Mouse (Mus musculus): ENCODE measurements around the gene Cgrrf1.

DNA sequence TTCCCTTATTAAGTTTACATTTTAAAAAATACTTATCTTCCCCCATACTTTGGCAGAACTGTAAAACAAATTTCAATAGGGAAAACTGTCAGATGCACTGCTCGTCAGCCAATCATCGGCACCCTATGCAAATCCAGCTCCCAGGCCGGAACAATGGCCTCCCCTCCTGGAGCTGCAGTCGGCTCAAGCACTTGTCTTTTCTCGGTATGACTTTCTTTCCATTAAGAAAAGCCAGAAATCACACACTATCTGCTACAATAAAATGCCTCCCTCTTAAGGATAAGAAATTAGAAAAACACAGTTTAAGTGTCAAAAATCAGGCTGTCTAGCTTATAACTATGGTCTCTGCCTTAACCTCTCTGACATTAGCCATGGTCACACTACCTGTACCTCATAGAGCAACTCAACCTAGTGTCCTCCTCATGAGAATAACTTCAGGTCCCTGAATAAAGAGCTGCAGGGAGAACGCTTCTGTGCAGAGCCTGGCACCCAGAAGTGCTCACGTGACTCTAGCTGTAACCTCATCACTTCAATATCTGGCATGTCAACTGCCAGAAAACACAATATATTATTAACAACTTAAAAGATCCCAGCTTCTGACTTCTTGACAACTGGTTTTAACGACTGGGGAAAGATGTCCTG lies 49.6 kb upstream of the Cgrrf1 start:
- TF ChIP-seq CTCF (IDR thresholded peaks at IDR 0.05; ENCODE audit: control insufficient read depth, insufficient read depth, insufficient read length): no peak
- TF ChIP-seq MAX (IDR thresholded peaks at IDR 0.05): no peak
- TF ChIP-seq CEBPB (IDR thresholded peaks at IDR 0.05; ENCODE audit: low read depth): no peak

Data from C2C12 (cell line).